Mouse (Mus musculus) frontal cortex, postnatal 36 days (tissue): ENCODE data around the gene Mpdz.

ENCODE experiments used
- DNase-seq, 2 experiments: peaks; one replicate each; pipeline ENCODE4 v3.0.0; 2022; ENCODE audit warnings: low spot score in 2 of 2

Gene Mpdz

GRCm38 (mm10) chr4:81442078-81442981, at the start of gene Mpdz:
Mpdz (minus strand) TSS chr4:81442815.
- peak; percentile 49 to 66 for DNase-seq

GRCm38 (mm10) chr4:81490556-81490955, 47.9 kb upstream of the Mpdz start:
- no peak for DNase-seq

- no peak for DNase-seq
Measured at GRCm38 (mm10) chr4:81484603-81485002, 42.0 kb upstream of the Mpdz start.

GRCm38 (mm10) chr4:81483887-81484602, 41.4 kb upstream of the Mpdz start:
- no peak for DNase-seq

GRCm38 (mm10) chr4:81483159-81483558, 40.5 kb upstream of the Mpdz start:
- DNase-seq: no peak

- DNase-seq: no peak
Measured at GRCm38 (mm10) chr4:81466821-81467220, 24.2 kb upstream of the Mpdz start.

- no peak for DNase-seq
Measured at GRCm38 (mm10) chr4:81465172-81465571, 22.6 kb upstream of the Mpdz start.

- DNase-seq: no peak
Measured at GRCm38 (mm10) chr4:81462253-81462652, 19.6 kb upstream of the Mpdz start.

GRCm38 (mm10) chr4:81458921-81459320, 16.3 kb upstream of the Mpdz start:
- DNase-seq: no peak

- DNase-seq: no peak
Measured at GRCm38 (mm10) chr4:81453806-81454205, 11.2 kb upstream of the Mpdz start.

GRCm38 (mm10) chr4:81452183-81452582, 9.6 kb upstream of the Mpdz start:
- DNase-seq: no peak

- DNase-seq: no peak
Measured at GRCm38 (mm10) chr4:81449413-81449812, 6.8 kb upstream of the Mpdz start.

- DNase-seq: no peak
Measured at GRCm38 (mm10) chr4:81443566-81443965, 951 bp upstream of the Mpdz start.

GRCm38 (mm10) chr4:81433961-81434360, 8.7 kb downstream of the Mpdz start:
- no peak for DNase-seq

GRCm38 (mm10) chr4:81430826-81431225, 11.8 kb downstream of the Mpdz start:
- no peak for DNase-seq

GRCm38 (mm10) chr4:81430105-81430504, 12.5 kb downstream of the Mpdz start:
- no peak for DNase-seq

- DNase-seq: no peak
Measured at GRCm38 (mm10) chr4:81429670-81430069, 12.9 kb downstream of the Mpdz start.

- DNase-seq: no peak
Measured at GRCm38 (mm10) chr4:81423556-81423955, 19.1 kb downstream of the Mpdz start.

- DNase-seq: no peak
Measured at GRCm38 (mm10) chr4:81421621-81422020, 21.0 kb downstream of the Mpdz start.

- DNase-seq: no peak
Measured at GRCm38 (mm10) chr4:81415324-81416026, 27.1 kb downstream of the Mpdz start.

GRCm38 (mm10) chr4:81414684-81415323, 27.8 kb downstream of the Mpdz start:
- no peak for DNase-seq

- no peak for DNase-seq
Measured at GRCm38 (mm10) chr4:81396883-81397282, 45.7 kb downstream of the Mpdz start.
